Mouse (Mus musculus): ENCODE measurements around the gene Mast4.
A peak's percentile ranks its signal among the peaks of the same experiment; 100 is the strongest.

The Mast4 gene

DNA sequence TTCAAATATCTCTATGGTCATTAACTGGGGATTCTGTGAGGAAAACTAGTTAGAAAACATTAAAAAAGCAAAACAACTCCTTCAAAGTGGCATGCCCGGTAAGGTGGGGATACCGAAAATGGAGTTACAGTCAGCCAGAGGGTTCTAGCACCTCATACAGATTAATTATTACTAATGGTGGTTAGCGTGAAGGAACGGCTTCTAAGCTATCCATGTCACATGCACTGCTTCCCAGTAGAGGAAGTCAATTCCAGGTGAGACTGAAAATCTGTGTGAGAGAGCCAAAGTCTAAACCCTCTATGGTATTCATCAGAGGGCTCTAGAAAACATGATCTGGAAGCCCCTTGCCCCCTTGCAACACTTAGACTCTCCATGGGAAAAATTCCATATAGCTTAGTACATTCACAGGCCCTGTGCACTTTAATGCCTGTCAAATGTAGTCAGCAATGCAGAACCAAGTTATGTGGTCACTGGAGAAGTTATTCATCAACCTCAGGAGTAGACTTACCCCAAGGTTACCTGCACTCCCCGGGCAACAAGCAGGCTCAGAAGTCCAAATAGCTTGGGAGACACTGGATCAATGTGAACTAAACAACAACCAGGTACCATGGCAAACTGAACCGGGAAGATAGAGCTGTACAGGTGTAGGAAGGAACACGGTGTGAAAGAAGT is 96.1 kb downstream of the Mast4 start:
- DNase-seq, result no peak

DNA sequence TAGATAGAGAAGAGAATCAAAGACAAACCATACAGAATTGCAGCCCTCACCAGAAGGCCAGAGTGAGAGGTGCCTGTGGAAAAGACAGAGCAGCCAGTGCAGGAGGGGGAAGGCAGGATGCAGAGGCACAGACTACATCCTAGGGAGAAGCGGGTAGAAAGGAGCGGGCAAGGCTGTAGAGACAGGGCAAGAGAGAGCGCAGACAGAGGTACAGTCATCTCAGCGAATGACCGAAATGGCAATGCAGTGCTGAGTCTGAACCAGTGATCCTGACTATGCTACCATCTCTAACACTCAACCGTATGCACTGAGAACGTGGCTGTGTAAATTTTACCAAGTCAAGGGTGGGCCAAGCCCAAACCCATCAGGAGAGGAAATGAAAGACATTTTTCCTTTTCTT is 102.1 kb downstream of the Mast4 start:
- no peak for DNase-seq

DNA sequence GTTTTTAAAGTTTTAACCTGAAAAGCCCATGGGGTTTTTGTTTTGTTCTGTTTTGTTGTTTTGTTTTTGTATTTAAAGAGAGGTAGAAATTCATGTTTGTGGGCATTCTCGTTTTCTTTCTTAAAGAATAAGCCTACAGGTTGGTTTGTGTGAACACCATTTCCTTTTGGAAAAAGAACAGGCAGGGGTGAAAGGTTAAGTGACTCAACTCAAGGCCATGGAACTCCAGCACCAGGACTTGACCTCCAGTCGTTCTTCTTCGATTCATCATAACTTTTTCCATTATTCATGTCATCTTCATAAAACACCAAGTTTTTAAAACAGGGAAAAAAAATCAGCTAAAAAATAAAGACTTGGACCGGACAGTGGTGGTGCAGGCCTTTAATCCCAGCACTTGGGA is 105.2 kb downstream of the Mast4 start:
- no peak for DNase-seq

DNA sequence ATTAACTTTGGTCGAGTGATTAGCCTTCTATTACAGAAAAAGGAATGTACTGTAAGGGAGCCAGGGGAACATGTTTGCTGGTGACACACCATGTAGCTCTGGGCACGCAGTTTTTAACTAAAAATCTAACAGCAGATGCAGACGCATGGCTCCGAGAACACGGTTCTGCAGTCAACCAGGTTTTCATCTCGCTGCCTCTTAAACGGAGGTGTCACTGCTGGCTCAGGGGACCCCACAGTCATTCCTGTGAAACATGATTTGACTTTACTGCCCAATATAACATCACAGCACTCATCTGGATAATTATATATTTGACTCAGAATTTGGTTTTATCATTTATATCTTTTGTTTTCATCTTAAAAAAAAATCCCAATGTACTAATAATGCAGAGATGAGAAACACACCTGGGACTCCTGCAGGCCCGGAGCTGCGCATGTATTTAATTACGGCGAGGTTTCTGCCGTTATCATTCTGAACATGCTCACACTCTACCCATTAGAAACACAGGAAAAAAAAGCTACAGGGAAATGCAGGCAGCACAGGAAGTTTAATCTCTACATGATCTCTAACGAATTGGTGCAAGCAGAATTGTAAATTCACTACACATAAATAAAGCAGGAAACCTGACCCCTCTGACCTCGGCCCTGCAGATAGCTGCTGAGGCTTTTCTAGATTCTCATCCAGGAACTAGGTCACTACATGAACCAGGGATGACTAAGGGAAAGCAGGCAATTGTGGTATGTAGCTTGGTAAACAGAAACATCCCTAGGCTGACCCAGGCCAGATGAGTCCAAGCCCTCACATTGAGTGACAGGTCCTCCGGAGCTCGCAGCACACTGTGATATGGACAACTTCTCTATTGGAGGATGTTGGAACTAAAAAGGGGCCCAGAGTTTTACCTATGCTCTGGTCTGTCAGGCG is 108.1 kb downstream of the Mast4 start:
- no peak for DNase-seq

DNA sequence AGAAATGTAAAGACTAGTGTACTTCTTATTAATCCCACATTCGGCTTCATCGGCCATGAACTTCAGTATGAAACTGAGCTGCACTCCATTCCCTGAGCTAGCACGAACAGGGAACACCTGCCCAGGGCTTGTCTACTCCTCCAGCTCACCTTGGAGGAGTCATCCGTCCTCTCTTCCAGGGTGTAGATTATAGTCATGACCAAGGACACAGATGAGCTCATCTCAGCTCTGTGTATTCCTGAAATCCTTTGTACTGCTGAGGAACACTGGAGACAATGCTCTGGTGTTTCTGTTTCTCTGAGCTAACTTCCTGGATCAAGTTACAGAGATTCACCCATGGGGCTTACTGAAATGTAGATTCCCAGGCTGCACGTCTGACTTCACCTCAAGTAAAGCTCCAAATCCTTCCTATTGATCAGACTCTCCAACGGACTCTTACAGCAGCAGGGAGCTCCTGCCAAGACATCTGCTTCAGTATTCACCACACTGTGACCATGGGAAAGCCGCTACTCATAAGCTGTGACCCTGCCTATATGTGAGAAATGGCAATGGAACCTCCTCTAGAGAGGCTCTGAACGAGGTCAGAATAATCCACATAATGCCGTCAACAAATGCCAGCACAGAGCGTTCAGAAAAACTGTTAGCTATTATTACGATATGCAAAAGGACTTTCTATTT is 108.9 kb downstream of the Mast4 start:
- DNase-seq, result no peak

DNA sequence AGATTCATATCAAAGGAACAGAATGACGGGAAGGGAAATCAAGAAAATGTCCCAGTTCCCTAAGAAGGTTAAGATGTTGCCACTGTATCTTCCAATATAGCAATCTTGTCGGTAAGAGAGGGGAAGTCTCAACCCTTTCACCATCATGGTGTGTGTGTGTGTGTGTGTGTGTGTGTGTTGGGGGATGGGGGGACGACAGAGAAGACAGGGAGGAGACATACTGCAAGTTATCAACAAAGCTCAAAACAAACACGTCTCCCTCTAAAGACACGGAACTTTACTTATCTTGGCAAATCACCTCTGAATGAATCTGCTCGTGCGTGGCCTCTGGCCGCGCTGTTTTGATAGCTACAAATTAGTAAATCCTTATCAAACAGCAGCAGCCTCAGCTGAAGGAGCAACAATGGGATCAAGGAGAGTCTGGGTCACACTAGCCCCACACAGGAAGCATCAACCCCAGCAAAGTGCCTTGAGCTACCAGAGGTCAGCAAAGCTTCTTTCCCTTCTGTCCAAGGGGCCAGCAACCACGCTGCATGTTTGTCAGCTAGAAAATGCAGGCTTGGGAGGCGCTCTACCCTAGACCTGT is 113.7 kb downstream of the Mast4 start:
- no peak for DNase-seq

DNA sequence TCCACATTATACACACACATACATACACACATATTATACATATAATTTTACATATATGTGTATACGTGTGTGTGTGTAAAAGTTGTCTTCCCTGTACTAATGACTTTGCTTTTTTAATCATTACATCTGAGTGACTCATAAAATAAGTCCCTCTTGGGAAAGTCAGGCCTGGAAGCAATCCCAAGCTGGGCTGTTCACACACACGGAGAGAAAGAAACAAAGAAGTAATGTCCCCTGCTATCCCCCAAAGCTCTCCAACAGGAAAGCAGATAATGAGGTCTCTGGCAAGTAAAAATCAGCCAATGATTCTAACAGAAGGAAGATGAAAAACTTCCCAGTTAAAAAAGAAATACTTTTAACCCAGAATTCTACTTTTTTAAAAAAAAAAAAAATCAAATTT is 114.3 kb downstream of the Mast4 start:
- DNase-seq, result no peak

DNA sequence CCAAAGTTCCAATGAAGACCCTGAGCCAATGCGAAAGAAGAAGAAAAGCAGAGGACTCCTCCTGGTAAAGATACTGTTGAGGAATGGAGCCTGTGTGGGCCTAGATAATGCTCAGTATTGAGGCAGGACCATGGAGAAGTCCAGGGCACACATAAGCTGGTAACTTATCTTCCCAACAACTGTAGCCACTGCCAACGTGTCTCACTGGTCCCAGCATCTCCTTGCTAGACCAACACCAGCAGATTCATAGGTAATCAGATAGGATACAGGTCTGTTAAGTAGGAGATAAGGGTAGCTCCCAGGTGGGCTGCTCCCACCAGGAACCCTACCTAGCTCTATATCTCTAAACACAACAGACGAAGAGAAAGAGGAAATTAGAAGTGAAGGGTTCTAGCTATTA is 116.8 kb downstream of the Mast4 start:
- no peak for DNase-seq

DNA sequence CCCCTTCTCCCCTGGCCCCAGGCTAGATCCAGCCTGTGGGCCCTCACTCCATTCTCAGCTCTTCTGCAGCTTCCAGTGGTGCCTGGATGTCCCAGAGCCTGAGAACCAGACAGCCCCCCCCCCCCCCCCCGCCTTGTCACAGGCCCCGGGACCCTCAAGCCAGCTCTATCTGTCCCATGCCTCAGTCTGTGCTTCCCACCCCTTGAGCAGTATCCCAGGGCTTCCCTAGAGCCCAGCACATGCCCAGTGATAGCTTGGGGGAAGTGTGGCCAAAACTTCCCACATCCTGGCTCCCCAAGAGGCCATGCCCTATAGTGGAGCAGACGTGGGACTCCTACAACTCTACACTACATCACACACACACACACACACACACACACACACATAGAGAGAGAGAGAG is 119.8 kb downstream of the Mast4 start:
- no peak for DNase-seq

DNA sequence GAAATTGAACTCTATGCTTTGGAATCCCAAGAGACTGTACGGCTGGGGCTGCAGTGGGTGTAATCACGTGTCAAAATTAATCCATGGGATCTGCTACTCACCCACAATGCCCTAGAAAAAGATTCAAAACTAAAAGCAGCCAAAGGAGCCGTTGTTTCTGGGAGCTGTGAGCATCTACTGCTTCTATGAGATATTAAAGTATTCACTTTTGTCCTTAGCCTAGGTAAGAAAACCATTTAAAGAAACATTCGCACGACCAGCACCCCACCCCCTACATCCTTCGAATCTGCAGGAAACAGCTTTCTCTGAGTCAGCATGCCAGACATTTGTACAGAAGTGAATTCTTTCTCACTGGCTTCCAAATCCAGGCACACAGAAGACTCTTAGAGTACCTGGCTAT is 122.3 kb downstream of the Mast4 start:
- DNase-seq, result no peak

DNA sequence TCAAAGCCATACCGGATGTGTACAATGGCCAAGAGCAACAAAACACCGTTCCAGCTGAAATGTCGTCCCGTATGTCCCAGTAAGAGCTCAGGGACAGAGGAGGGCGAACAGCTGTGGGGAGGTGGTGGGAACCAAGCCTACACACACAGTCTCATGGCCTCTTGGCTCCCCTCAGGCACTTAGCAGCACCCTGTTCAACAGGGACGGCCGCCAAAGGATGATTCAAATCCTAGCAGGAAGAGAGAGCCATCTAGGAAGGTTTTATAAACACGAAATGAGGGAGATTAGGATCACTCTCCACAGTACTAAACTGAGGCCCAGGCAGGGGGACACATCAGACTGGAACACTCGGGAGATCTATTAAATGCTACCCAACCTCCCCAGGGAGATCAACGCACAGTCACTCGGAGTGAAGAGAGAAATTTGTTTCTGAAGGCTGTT is 122.8 kb downstream of the Mast4 start:
- peak; percentile 11 to 12 for DNase-seq

DNA sequence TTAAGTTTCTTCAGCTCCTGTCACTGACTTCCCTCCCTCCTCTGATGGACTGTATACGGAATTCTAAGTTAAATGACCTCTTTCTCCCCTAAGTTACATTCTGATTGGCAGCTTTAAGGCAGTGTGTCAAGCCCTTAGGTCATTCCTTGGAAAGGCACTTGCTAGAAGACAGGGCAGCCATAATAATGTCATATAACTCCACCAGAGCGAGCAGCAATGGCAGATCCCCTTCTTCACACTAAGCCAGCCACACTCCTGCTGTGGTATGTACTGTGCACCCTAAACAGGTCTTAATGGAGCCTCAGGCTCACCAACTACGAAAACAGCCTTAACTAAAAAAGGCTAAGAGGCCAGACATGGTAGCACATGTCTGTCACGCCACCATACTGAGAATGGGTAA is 123.6 kb downstream of the Mast4 start:
- no peak for DNase-seq

DNA sequence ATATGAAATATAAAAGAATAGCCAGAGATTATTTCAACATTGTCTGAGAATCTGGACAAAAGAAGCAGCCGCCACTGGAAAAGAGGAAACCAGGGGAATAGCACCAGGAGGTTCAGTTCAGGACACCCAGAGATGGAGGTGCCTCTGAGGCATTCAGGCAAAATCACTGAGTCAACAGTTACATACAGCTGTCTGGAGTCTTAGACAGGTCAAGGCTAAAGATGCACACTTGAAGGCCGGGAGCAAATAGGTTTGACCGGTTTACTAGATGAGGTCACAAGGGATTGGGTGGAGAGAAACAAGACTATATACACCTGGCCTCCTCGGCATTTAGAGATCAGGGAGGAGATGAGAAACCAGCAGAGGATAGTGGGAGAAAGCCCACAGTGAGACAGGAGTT is 127.1 kb downstream of the Mast4 start:
- DNase-seq, result no peak

DNA sequence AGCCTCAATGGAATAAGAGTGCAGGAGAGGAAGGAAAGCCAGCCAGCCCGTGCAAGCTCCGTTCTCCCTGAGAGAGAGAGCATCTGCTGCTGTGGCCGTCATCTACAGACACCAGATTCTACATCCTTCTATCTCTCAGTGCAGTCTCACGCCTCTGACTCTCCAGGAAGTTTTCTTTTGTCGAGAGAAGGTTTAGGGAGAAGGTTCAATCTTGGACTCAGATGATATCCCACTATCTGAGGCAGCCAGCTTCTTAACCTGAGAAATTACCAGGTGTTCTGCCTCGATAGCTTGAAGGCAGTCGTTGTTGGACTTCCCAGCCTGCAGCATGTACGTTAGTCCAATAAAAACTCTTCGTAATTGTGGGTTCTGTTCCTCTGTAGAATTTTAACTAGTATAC is 127.7 kb downstream of the Mast4 start:
- no peak for DNase-seq

DNA sequence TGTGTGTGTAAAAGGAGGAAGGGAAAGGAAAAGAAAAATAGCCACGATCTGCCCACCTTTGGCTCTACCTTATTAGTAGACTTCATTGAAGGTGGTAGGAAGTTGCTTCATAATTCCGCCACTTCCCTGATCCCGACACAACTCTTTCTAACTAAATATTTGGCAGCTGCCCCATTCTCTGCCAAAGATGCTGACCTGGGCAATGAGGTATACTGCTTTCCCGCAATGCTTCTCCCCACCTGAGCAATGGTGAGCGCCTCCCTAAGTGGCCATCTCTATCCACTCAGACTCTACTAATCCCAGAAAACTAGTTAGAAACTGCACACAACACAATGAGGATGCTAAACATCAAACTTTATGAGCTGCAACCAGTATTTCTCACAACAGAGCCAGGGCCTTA is 129.1 kb downstream of the Mast4 start:
- DNase-seq, result no peak

DNA sequence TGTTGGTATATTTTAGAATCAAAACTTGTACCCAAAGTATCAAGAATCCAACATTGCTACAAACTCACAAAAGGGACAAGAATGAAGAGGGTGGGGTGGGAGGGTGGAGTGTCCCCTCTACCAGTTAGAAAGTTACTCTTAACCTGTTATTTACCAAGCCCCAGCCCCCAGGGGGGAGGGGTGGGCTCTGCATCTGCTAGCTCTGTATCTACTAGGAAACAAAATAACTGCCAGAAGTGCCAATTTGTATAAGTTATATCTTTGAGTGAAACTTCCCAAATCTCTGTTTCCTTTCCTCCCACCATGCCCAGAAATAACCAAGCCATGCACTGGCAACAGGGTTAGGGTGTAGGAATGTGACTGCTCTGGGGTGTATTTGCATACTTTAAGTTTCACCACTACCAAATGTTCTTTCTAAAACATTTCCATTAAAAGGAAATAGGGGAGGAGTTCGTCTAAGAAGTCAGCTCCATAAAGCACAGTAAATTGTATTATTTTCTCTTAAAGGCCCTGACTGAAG is 130.9 kb downstream of the Mast4 start:
- no peak for DNase-seq

DNA sequence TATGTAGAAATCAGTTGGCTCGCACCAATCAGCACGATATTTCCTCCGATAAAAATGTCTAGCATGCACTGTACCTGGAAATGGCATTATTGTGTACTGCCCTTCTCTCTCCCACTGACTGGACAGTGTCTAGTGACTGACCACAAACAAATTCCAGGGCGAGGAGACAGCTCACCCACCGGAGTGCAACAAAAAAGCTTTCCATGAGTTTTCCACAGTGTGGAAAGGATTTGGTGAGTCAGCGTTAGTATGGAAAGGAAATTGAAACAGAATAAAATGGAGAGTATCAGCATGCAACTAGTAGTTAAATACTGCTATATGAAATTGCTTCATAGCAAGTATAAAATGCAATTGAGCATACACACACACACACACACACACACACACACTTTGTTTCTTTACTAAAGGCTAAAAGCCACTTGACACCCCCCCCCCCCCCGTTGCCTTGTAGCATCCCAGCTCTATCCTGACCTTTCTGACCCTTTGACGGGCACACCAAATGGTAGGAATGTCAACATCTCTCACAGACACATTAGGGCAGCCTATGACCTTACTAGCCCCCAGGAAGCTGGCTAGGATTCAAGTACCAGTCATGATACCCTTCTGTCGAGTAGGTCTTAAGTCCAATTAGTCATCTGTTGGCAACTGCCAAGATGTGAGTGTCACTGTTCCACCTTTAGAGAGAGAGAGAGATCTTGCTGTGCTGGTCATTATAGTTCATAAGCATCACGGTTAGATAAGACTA is 133.1 kb downstream of the Mast4 start:
- no peak for DNase-seq

DNA sequence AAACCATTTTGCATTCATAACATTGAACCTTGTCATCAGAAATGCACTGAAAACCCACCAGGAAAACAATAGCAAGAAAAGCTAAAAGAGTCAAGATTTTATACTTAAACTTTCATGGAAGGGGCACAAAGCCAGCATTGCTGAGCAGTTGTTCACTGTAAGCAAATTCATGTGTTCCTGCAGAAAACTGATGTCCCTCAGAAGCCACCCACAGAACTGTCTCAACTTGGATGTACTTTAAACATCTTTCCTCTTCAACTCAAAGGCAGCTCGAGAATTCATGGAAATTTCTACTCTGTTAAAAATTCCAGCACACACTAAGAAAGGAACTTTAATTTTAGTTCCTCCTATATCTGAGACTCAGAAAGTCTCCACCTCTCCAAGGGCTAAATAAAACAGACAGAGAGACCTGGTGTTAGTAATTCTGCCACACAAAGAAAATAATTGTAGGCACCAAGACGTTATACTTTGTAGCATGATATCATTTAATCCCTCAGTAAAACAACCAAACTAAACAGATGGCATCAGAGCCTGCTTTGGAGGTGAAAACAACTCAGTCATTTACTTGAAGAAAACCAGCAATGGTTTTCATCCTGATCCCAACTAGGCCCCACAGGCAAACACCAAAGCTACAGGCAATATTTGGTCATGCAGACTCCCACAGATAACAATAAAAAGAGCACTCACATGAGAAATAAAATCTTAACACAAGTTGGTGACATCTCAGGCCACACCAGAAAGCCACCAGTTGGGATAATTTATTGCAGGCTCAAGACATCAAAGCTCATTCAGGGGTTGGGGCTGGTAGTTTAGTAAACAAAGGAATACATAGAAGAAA is 134.3 kb downstream of the Mast4 start:
- DNase-seq, result no peak

DNA sequence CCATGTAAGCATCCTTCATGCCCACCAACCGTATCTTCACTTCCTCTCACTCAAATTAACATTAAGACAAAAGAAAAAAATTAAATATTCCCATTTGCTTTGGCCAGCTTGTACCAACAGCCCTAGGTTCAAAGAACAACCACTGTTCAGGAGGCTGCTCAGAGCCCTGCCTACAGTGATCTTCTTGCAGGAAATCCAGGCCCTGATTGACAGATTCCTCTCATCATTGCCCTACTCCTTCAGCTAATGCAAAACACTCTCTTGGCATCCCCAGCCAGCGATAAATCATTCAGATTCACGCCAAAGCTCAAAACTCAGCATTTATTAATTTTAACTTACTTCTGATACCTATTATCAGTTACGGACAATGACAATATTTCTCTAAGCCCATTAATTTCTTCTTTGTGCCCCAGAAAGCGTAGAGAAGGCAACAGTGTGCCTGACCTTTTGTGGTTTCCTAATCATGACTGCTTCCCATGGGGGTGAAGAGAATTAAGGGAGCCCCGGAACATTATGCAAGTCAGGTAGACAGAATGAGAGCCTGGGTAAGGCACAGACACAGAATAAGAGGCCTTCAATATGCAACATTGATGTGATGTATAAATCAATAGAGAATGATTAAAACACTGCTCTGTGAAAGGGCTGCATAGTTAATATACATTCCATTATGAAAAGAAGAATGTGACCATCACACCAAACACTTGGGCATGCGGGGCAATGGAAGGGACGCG is 135.9 kb downstream of the Mast4 start:
- DNase-seq, result no peak

DNA sequence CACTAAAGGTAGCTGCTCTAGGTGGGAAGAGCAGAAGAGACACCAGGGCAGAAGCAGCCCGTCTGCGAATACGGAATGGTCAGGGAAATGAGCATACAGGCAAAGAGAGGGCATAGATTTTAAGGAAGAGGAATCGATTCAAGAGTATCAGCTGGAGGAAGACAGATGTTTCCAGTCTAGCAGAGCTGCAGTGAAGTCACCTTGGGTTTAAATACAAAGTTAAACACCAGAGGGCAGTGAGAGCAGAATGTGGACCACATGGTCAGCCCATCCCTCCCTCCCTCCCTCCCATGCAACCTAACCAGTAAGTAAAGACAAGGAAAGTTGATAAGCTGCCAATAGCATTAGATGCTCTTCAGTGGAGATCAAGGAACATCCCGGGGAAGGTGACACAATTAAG is 138.0 kb downstream of the Mast4 start:
- DNase-seq, result no peak

DNA sequence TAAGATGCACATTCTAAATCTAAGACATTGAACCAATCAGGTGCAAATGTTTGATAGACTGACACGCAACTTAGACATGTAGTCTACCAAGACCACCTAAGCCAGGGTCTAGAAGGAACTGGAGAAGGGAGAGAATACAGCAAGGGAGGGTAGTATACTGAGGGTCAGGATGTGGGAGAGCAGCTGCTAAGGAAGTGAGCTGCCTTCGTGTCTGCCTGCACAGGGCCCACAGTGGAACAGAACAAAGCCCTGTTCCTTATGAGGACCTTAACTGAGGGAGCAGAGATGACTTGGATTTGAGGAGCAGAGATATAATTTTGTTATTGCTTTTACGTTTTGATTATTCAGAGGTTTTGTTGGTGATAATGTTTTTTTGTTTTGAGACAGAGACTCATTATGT is 138.4 kb downstream of the Mast4 start:
- no peak for DNase-seq
